In the genomic region with DNA sequence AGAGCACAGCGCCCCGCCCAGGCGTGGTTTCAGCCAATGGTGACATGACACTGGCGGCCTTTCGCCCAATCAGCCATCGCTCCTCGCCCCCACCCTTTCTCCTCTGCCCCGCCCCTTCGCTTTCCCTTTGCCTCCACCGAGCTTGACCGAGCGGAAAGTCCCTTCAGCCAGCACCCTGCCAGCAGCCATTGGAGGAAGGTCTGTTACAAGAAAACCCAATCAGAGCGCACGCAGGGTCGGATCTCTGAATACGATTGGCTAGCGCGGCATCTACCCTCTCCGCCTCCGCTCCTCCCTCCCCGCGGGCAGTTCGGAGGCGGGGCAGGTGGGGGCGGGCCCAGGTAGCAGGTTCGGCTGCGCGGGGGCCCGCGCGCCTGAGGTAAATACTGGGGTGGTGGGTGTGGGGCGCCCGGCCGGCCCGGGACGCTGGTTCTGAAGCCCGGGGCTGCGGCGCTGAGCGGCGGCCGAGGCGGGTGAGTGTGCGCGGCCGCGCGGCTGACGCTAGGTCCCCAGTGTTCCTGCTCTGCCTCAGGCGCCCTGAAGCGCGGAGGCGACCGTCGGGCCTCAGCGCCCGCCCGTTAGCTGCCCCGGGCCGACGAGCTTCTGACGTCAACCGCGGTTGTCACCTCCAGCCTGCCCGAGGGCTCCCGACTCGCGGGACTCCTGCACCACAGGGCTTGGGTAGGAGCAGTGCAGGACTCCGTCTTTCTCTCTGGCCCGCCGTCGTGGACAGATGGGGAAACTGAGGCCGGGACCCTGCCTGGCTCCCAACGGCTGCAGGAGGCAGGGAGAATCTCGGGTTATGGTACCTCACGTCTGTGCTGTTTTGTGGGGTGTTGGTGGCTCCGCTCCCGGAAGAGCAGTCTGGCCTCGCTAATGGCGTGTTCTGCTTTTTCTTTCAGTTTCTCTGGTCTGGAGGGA, we compare ENCODE assay signal across 8 mouse cellular contexts. TPM values are rescaled to one million over a fixed set of nuclear protein-coding genes. Genes with fewer than 3 reads are reported as not detected.
DNase-seq lines count a peak whose midpoint lies in the region; ATAC-seq and TF ChIP-seq lines count a peak whose summit lies in the region.

Cyld (plus strand) TSS at position 308 of the 921 bp plus-strand sequence.

- no peak for TF ChIP-seq CTCF in liver, embryonic 14.5 days (IDR thresholded peaks at IDR 0.05; ENCODE audit: low read depth)
- TF ChIP-seq CTCF in stomach, postnatal 0 days (IDR thresholded peaks at IDR 0.05; ENCODE audit: low read depth) = peak; percentile 35

- TF ChIP-seq EP300 in liver, embryonic 14.5 days (IDR thresholded peaks at IDR 0.05; ENCODE audit: low read depth) = no peak
- no peak for TF ChIP-seq EP300 in stomach, postnatal 0 days (optimal IDR thresholded peaks at IDR 0.05)

- H3K4me1 ChIP-seq in forebrain, embryonic 10.5 days = peaks cover 16% of the 10 kb centered on the region
- H3K4me1 ChIP-seq in heart, embryonic 15.5 days (replicated peaks) = peaks cover 9% of the 10 kb centered on the region
- peaks cover 6 to 10% of the 10 kb centered on the region in 2 experiments for H3K4me1 ChIP-seq in liver, embryonic 14.5 days (replicated peaks; ENCODE audit: control insufficient read depth in 2 of 2, insufficient read depth in 2 of 2, low read length in 1 of 2)
- H3K4me1 ChIP-seq in neural tube, embryonic 11.5 days (ENCODE audit: control insufficient read depth, insufficient read depth, low read length) = 0 out of 2 replicates have a peak, but pooled peaks cover 5% of the 10 kb centered on the region
- H3K4me1 ChIP-seq in stomach, postnatal 0 days (replicated peaks; ENCODE audit: control insufficient read depth, insufficient read depth) = 0 out of 2 replicates have a peak, but pooled peaks cover 2% of the 10 kb centered on the region

- H3K27me3 ChIP-seq in forebrain, embryonic 10.5 days (ENCODE audit: poor library complexity, severe bottlenecking) = peaks cover 8% of the 10 kb centered on the region; the same call in 1 of the 2 replicates
- no peaks in the 10 kb centered on the region for H3K27me3 ChIP-seq in heart, embryonic 15.5 days
- H3K27me3 ChIP-seq in liver, embryonic 14.5 days (ENCODE audit: control insufficient read depth, insufficient read depth, low read length) = no peaks in the 10 kb centered on the region
- no peaks in the 10 kb centered on the region for H3K27me3 ChIP-seq in neural tube, embryonic 11.5 days (ENCODE audit: control insufficient read depth, insufficient read depth, low read length)
- H3K27me3 ChIP-seq in stomach, postnatal 0 days (ENCODE audit: control insufficient read depth, insufficient read depth, low read length) = no peaks in the 10 kb centered on the region

- peak within 1 kb of the TSS; percentile 90 for H3K4me3 ChIP-seq in forebrain, embryonic 10.5 days
- peak within 1 kb of the TSS; percentile 99 for H3K4me3 ChIP-seq in heart, embryonic 15.5 days
- H3K4me3 ChIP-seq in liver, embryonic 14.5 days (ENCODE audit: insufficient read depth in 1 of 2, low read depth in 2 of 2, low read length in 2 of 2) = peak within 1 kb of the TSS; percentile 77 to 90
- peak within 1 kb of the TSS; percentile 68 for H3K4me3 ChIP-seq in neural tube, embryonic 11.5 days (ENCODE audit: low read depth, low read length)
- H3K4me3 ChIP-seq in stomach, postnatal 0 days (ENCODE audit: low read depth, low read length) = peak within 1 kb of the TSS; percentile 91

- ATAC-seq in heart, embryonic 15.5 days (replicated peaks; ENCODE audit: insufficient number of reproducible peaks, insufficient read depth, low FRiP score, low read depth) = peak; percentile 99
- peak; percentile 96 for ATAC-seq in liver, embryonic 14.5 days (ENCODE audit: insufficient read depth)
- ATAC-seq in neural tube, embryonic 11.5 days (ENCODE audit: insufficient read depth, low FRiP score, low TSS enrichment) = peak; percentile 99
- ATAC-seq in stomach, postnatal 0 days (ENCODE audit: low FRiP score, low TSS enrichment) = peak; percentile 99

- H3K27ac ChIP-seq in forebrain, embryonic 10.5 days = peak within 1 kb of the TSS; percentile 89
- peak within 1 kb of the TSS; percentile 84 for H3K27ac ChIP-seq in heart, embryonic 15.5 days
- H3K27ac ChIP-seq in liver, embryonic 14.5 days = peak within 1 kb of the TSS; percentile 27
- H3K27ac ChIP-seq in neural tube, embryonic 11.5 days (ENCODE audit: low read depth, low read length) = no peak within 1 kb of the TSS
- H3K27ac ChIP-seq in stomach, postnatal 0 days (replicated peaks) = peak within 1 kb of the TSS; percentile 91

- H3K9me3 ChIP-seq in forebrain, embryonic 10.5 days = no peaks in the 10 kb centered on the region
- H3K9me3 ChIP-seq in heart, embryonic 15.5 days (replicated peaks) = no peaks in the 10 kb centered on the region
- no peaks in the 10 kb centered on the region for H3K9me3 ChIP-seq in liver, embryonic 14.5 days (ENCODE audit: control insufficient read depth, low read length)
- no peaks in the 10 kb centered on the region for H3K9me3 ChIP-seq in neural tube, embryonic 11.5 days (ENCODE audit: control insufficient read depth, low read length)
- no peaks in the 10 kb centered on the region for H3K9me3 ChIP-seq in stomach, postnatal 0 days (ENCODE audit: control insufficient read depth, low read length)

- peak; percentile 96 to 97 for DNase-seq in CD8-positive naive resting alpha-beta T cell, adult 2 months (ENCODE audit: low read depth in 2 of 2, low spot score in 2 of 2)
- peak; percentile 94 for DNase-seq in c-Kit-positive CD71-negative TER-119-negative erythroid progenitor cells, embryonic 14.5 days (ENCODE audit: low read depth)
- DNase-seq in forebrain, embryonic 10.5 days (ENCODE audit: extremely low spot score, low spot score) = peak; percentile 100
- DNase-seq in kidney, postnatal 25 days = peak; percentile 99 to 100
- DNase-seq in liver, embryonic 14.5 days (ENCODE audit: low read depth in 3 of 3, low spot score in 3 of 3) = peak; percentile 98
- peak; percentile 98 for DNase-seq in neural tube, embryonic 11.5 days (ENCODE audit: low spot score)
- peak; percentile 99 for DNase-seq in stomach, postnatal 0 days (ENCODE audit: low spot score)

- peak within 1 kb of the TSS; percentile 88 for H3K9ac ChIP-seq in heart, embryonic 15.5 days
- H3K9ac ChIP-seq in liver, embryonic 14.5 days (replicated peaks) = peak within 1 kb of the TSS; percentile 82
- H3K9ac ChIP-seq in neural tube, embryonic 11.5 days (ENCODE audit: low read length) = peak within 1 kb of the TSS; percentile 65
- peak within 1 kb of the TSS; percentile 85 for H3K9ac ChIP-seq in stomach, postnatal 0 days (ENCODE audit: low read length)

- H3K4me2 ChIP-seq in heart, embryonic 15.5 days = peak within 1 kb of the TSS; percentile 76
- peak within 1 kb of the TSS; percentile 82 for H3K4me2 ChIP-seq in liver, embryonic 14.5 days (ENCODE audit: low read depth)
- H3K4me2 ChIP-seq in neural tube, embryonic 11.5 days (ENCODE audit: low read depth) = peak within 1 kb of the TSS; percentile 77
- H3K4me2 ChIP-seq in stomach, postnatal 0 days (replicated peaks; ENCODE audit: low read depth) = peak within 1 kb of the TSS; percentile 69

- under 1% methylated on average over 80 of the region's 80 CpGs for WGBS in forebrain, embryonic 10.5 days
- under 1% methylated on average over 80 of the region's 80 CpGs for WGBS in heart, embryonic 15.5 days
- under 1% methylated on average over 79 of the region's 80 CpGs for WGBS in liver, embryonic 14.5 days (ENCODE audit: insufficient replicate concordance)
- WGBS in neural tube, embryonic 11.5 days = under 1% methylated on average over 80 of the region's 80 CpGs
- WGBS in stomach, postnatal 0 days = under 1% methylated on average over 63 of the region's 80 CpGs

- H3K36me3 ChIP-seq in forebrain, embryonic 10.5 days (replicated peaks) = no peaks in the 10 kb centered on the region
- H3K36me3 ChIP-seq in heart, embryonic 15.5 days = no peaks in the 10 kb centered on the region
- no peaks in the 10 kb centered on the region for H3K36me3 ChIP-seq in liver, embryonic 14.5 days (replicated peaks; ENCODE audit: control insufficient read depth, insufficient read depth, low read depth)
- H3K36me3 ChIP-seq in neural tube, embryonic 11.5 days (ENCODE audit: control insufficient read depth, insufficient read depth, low read length) = no peaks in the 10 kb centered on the region
- H3K36me3 ChIP-seq in stomach, postnatal 0 days (ENCODE audit: control insufficient read depth, insufficient read depth, low read length) = no peaks in the 10 kb centered on the region

RNA-seq across cellular contexts. Expression of gene Cyld, which starts in this region (rescaled TPM):
- polyA plus RNA-seq in forebrain, embryonic 10.5 days (2016; fragmentation: Nextera tagmentation; extraction: Ambion mirVana) = 8.5 and 10.0 TPM in 2 replicates
- polyA plus RNA-seq in heart, embryonic 15.5 days (2015; fragmentation: Nextera tagmentation; extraction: Ambion mirVana) = 10.1 and 11.9 TPM in 2 replicates
- polyA plus RNA-seq in liver, embryonic 14.5 days (2012; rRNA removed) = 2.0 and 2.7 TPM in 2 replicates
- polyA plus RNA-seq in liver, embryonic 14.5 days (2014; fragmentation: Nextera tagmentation; extraction: Ambion mirVana) = 5.0 and 5.2 TPM in 2 replicates
- 15.7 and 16.3 TPM in 2 replicates for polyA plus RNA-seq in neural tube, embryonic 11.5 days (2014; fragmentation: Nextera tagmentation; extraction: Ambion mirVana)
- 6.9 and 7.4 TPM in 2 replicates for polyA plus RNA-seq in stomach, postnatal 0 days (2015; fragmentation: Nextera tagmentation; extraction: Ambion mirVana)
